Mouse (Mus musculus): ENCODE results near the gene Tma7. TPM values are rescaled to one million over a fixed set of nuclear protein-coding genes. Genes with fewer than 3 reads are reported as not detected.

The Tma7 gene
- polyA plus RNA-seq, 1 experiment from 2014 or later, result 805 TPM

DNA sequence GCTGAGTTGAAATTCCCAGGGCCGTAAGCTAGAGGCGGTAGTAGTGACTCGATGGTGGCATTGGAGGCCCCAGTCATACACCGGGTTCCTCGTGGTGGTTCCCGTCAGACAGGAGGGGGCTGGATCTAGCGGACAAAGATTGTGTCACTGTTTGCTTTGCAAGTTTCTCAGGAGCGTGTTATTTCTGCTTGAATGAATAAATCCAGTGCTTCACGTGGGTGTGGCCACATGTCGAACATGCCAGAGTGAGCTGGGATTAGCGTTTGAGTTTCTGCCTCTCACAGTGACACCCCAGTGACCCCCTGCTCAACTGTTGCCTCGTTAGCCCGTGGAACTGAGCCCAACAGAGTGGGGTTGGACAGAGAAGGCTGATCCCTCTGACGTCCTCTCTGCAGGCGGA is 8.1 kb upstream of the Tma7 start:
- Histone ChIP-seq H3K9me3 (replicated peaks) (no peaks in the 10 kb centered on the region), H3K4me3 (no peak overlapping the region), H3K4me1 (peaks cover 28% of the 10 kb centered on the region), H3K36me3 (peaks cover 33% of the 10 kb centered on the region), H3K27ac (no peak overlapping the region), H3K27me3 (ENCODE audit: low read depth, poor library complexity, severe bottlenecking) (no peaks in the 10 kb centered on the region)
- WGBS, result 88% methylated on average over 15 of the region's 15 CpGs
- no peak for DNase-seq (ENCODE audit: low spot score)

DNA sequence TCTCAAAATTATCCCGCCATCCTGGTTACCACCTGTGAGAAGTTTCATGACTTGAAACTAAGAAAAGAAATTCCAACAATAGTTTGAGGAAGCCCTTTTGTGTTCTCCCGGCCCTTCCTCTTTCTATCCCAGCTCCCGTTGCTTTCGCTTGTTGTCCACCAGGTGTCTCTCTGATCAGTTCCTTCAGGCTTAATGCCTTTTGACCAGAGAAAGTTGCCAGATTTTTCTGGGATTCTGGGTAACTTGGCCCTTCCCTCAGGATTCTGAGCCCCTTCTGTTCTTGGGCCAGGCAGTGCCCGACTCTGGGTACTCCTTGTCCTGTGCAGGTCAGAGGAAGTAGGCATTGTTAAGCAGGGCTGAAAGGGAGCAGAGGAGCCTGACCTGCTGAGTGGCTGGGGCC is 5.6 kb upstream of the Tma7 start:
- 31% methylated on average over 5 of the region's 5 CpGs for WGBS
- 0 out of 2 replicates have a peak overlapping the region, but pooled peaks have one; percentile 56 for H3K27ac ChIP-seq
- H3K27me3 ChIP-seq (ENCODE audit: low read depth, poor library complexity, severe bottlenecking), result no peaks in the 10 kb centered on the region
- peaks cover 16% of the 10 kb centered on the region for H3K4me1 ChIP-seq
- DNase-seq (ENCODE audit: low spot score), result no peak
- H3K9me3 ChIP-seq (replicated peaks), result no peaks in the 10 kb centered on the region
- H3K4me3 ChIP-seq, result no peak overlapping the region
- peaks cover 33% of the 10 kb centered on the region for H3K36me3 ChIP-seq

- DNase-seq (ENCODE audit: low spot score), result no peak
- no peak overlapping the region for H3K4me3 ChIP-seq
- H3K9me3 ChIP-seq (replicated peaks), result no peaks in the 10 kb centered on the region
- WGBS, result 25% methylated on average over 2 of the region's 2 CpGs
- H3K36me3 ChIP-seq, result peaks cover 19% of the 10 kb centered on the region
- peaks cover 20% of the 10 kb centered on the region for H3K4me1 ChIP-seq
- H3K27ac ChIP-seq, result no peak overlapping the region
- no peaks in the 10 kb centered on the region for H3K27me3 ChIP-seq (ENCODE audit: low read depth, poor library complexity, severe bottlenecking)
These were observed 2.5 kb upstream of the Tma7 start for GRCm38 (mm10) chr9:109084922-109085321.

GRCm38 (mm10) chr9:109081749-109082123 is 651 bp downstream of the Tma7 start:
- 7% methylated on average over 11 of the region's 11 CpGs for WGBS
- Histone ChIP-seq H3K9me3 (replicated peaks) (no peaks in the 10 kb centered on the region), H3K27me3 (ENCODE audit: low read depth, poor library complexity, severe bottlenecking) (no peaks in the 10 kb centered on the region), H3K4me1 (peaks cover 16% of the 10 kb centered on the region), H3K4me3 (peak overlapping the region; percentile 85), H3K36me3 (peaks cover 36% of the 10 kb centered on the region), H3K27ac (peak overlapping the region; percentile 91)
- DNase-seq (ENCODE audit: low spot score), result no peak

- H3K27ac ChIP-seq, result no peak overlapping the region
- WGBS, result 98% methylated on average over 3 of the region's 3 CpGs
- no peak overlapping the region for H3K4me3 ChIP-seq
- H3K9me3 ChIP-seq (replicated peaks), result no peaks in the 10 kb centered on the region
- H3K4me1 ChIP-seq, result peaks cover 16% of the 10 kb centered on the region
- DNase-seq (ENCODE audit: low spot score), result no peak
- peaks cover 36% of the 10 kb centered on the region for H3K36me3 ChIP-seq
- H3K27me3 ChIP-seq (ENCODE audit: low read depth, poor library complexity, severe bottlenecking), result no peaks in the 10 kb centered on the region
These were observed 1.9 kb downstream of the Tma7 start for GRCm38 (mm10) chr9:109080516-109080915.

DNA sequence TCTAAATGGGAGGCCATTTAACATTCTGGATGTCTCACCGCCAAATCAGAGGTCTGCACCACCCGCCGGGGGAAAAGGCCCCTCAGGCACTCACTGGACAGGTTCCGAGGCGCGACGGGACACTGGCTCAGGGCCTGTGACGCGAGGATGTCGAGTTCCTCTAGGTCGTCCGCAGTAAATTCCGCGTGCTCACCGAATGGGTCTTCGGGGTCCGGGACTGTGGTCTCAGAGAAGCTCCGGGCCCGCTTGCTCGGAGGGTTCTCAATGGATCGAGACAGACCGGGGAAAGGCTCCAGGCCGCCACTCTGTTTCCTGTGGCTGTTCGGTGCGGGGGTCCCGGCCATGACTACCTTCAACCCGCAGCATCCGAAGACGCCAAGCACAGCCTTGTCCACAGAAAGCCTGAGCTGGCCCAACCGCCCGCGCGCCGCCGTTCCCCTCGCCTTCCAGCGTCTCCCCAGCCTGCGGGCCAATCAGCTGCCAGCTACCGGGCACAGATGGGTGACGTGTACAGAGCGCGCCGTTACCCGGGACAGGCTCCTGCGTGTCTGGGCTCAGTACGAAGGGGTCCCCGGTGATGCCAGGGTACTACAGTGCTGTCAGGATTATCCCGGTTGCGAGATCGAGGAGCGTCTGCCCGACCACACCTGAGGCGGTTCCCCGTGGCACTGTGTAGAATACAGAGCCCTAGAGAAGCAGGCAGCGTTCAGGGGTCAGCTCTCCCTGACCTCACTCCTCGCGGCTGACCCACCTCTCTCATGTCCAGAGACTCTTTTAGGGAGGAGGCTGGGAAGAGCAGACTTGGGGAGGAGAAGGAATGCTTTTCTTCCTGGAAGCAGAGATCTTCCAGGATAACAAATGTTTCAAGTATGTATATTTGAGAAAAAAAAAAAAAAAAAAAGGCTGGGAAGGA is 8.5 kb downstream of the Tma7 start, which contains the start of gene Atrip:
Gene Atrip, minus strand, starts transcription at position 464 of the 913 bp plus-strand sequence.
- H3K36me3 ChIP-seq, result peaks cover 48% of the 10 kb centered on the region
- peak within 1 kb of the TSS; percentile 79 for H3K4me3 ChIP-seq
- DNase-seq (ENCODE audit: low spot score), result peak; percentile 94
- no peaks in the 10 kb centered on the region for H3K9me3 ChIP-seq (replicated peaks)
- H3K27ac ChIP-seq, result peak within 1 kb of the TSS; percentile 90
- peaks cover 20% of the 10 kb centered on the region for H3K4me1 ChIP-seq
- WGBS, result under 1% methylated on average over 57 of the region's 57 CpGs
- H3K27me3 ChIP-seq (ENCODE audit: low read depth, poor library complexity, severe bottlenecking), result no peaks in the 10 kb centered on the region

- peaks cover 90% of the 10 kb centered on the region for H3K36me3 ChIP-seq
- H3K9me3 ChIP-seq (replicated peaks), result no peaks in the 10 kb centered on the region
- H3K27me3 ChIP-seq (ENCODE audit: low read depth, poor library complexity, severe bottlenecking), result no peaks in the 10 kb centered on the region
- H3K4me3 ChIP-seq, result no peak overlapping the region
- DNase-seq (ENCODE audit: low spot score), result no peak
- H3K27ac ChIP-seq, result no peak overlapping the region
- WGBS, result 92% methylated on average over 3 of the region's 3 CpGs
- peaks cover 9% of the 10 kb centered on the region for H3K4me1 ChIP-seq
These were observed 14.2 kb downstream of the Tma7 start for GRCm38 (mm10) chr9:109068095-109068735.

- Histone ChIP-seq H3K27ac (no peak overlapping the region), H3K27me3 (ENCODE audit: low read depth, poor library complexity, severe bottlenecking) (no peaks in the 10 kb centered on the region), H3K4me3 (no peak overlapping the region), H3K4me1 (peaks cover 17% of the 10 kb centered on the region), H3K9me3 (replicated peaks) (no peaks in the 10 kb centered on the region), H3K36me3 (peaks cover 95% of the 10 kb centered on the region)
- DNase-seq (ENCODE audit: low spot score), result no peak
- 89% methylated on average over 5 of the region's 5 CpGs for WGBS
These were observed 21.5 kb downstream of the Tma7 start for GRCm38 (mm10) chr9:109060898-109061295.

- Histone ChIP-seq H3K27me3 (ENCODE audit: low read depth, poor library complexity, severe bottlenecking) (no peaks in the 10 kb centered on the region), H3K4me1 (peaks cover 18% of the 10 kb centered on the region), H3K27ac (peak overlapping the region; percentile 84; the same call in 1 of the 2 replicates), H3K36me3 (peaks cover 93% of the 10 kb centered on the region), H3K9me3 (replicated peaks) (no peaks in the 10 kb centered on the region), H3K4me3 (no peak overlapping the region)
- 92% methylated on average over 16 of the region's 16 CpGs for WGBS
- no peak for DNase-seq (ENCODE audit: low spot score)
These were observed 22.0 kb downstream of the Tma7 start for GRCm38 (mm10) chr9:109060184-109060897.

- Histone ChIP-seq H3K4me3 (peak within 1 kb of the TSS; percentile 39), H3K36me3 (peaks cover 86% of the 10 kb centered on the region), H3K27ac (peak within 1 kb of the TSS; percentile 84), H3K4me1 (peaks cover 29% of the 10 kb centered on the region), H3K27me3 (ENCODE audit: low read depth, poor library complexity, severe bottlenecking) (no peaks in the 10 kb centered on the region), H3K9me3 (replicated peaks) (no peaks in the 10 kb centered on the region)
- DNase-seq (ENCODE audit: low spot score), result peak; percentile 89
- 28% methylated on average over 15 of the region's 15 CpGs for WGBS
These were observed 23.1 kb downstream of the Tma7 start, which contains the start of gene Trex1 for GRCm38 (mm10) chr9:109059136-109059903. Gene Trex1 (minus strand): TSS chr9:109059734.

DNA sequence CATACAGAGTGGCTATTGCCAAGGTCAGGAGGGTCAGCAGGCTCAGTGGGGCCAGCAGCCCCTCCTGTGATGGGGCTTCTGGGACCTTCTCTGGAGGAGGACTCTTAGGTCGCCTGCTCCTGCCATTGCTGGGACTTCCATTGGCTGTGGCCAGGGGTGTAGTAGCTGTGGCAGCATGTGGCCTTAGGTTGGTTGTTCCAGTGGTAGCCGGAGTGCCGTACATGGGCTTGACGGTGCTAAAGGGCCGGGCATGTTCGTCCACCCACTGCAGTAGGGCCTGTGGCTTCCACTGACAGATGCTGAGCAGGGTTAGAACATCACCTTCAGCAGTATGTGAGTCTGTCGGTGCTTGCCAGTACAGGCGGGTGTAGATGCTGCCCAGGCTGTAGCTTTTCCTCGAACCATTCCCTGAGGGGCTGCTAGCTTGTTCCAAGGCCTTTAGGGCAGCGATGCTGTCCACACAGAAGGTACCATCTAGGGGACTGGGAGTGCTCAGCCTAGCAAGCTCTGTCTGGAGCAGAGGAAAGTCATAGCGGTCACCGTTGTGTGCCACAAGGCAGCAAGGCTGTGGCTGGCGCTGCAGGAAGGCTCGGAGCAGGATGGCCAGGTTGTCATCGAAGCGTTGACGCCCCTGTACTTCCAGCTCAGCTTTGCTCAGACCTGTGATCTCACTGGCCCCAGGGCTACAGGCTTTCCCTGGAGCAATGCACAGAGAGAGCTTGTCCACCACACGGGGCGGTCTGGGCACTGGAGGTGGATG is 24.2 kb downstream of the Tma7 start:
- H3K4me3 ChIP-seq, result 0 out of 2 replicates have a peak overlapping the region, but pooled peaks have one; percentile 39
- peaks cover 75% of the 10 kb centered on the region for H3K36me3 ChIP-seq
- no peak for DNase-seq (ENCODE audit: low spot score)
- no peaks in the 10 kb centered on the region for H3K9me3 ChIP-seq (replicated peaks)
- WGBS, result 93% methylated on average over 19 of the region's 19 CpGs
- H3K4me1 ChIP-seq, result peaks cover 32% of the 10 kb centered on the region
- H3K27ac ChIP-seq, result 0 out of 2 replicates have a peak overlapping the region, but pooled peaks have one; percentile 84
- no peaks in the 10 kb centered on the region for H3K27me3 ChIP-seq (ENCODE audit: low read depth, poor library complexity, severe bottlenecking)

All from limb, embryonic 10.5 days (tissue).